12 mouse cellular contexts compared by ENCODE assay signal in genomic region chr4:62686769-62687168, GRCm38 (mm10).
DNase-seq lines count a peak whose midpoint lies in the region; ATAC-seq and TF ChIP-seq lines count a peak whose summit lies in the region.
"Had no signal": no experiment of that assay in that cellular context is flagged by ENCODE, and none has a peak within 500 bp of the region (broad histone marks: within the 10 kb centered on the region; RNA-seq: fewer than 3 reads in every experiment).

No protein-coding gene starts in this region.

- H3K27me3 ChIP-seq in midbrain, embryonic 10.5 days (ENCODE audit: low read depth, poor library complexity, severe bottlenecking), result no peaks in the 10 kb centered on the region
- H3K27me3 ChIP-seq in midbrain, embryonic 14.5 days (ENCODE audit: control insufficient read depth, insufficient read depth, low read length), result no peaks in the 10 kb centered on the region
- H3K27me3 ChIP-seq in CH12.LX (replicated peaks), result no peaks in the 10 kb centered on the region
- no peaks in the 10 kb centered on the region for H3K27me3 ChIP-seq in embryonic facial prominence, embryonic 15.5 days
- H3K27me3 ChIP-seq: neural tube, embryonic 13.5 days had no signal

- no peak for DNase-seq in midbrain, embryonic 10.5 days (ENCODE audit: low spot score)
- DNase-seq in midbrain, embryonic 14.5 days, result no peak
- DNase-seq in CH12.LX (ENCODE audit: extremely low read depth), result peak; percentile 65
- DNase-seq in right cerebral cortex, adult 2 months (ENCODE audit: low spot score in 2 of 2), result no peak
- no peak for DNase-seq in neural tube, embryonic 10.5 days (ENCODE audit: extremely low spot score, low spot score)
- DNase-seq: adrenal gland, adult 2 months had no signal

- H3K9ac ChIP-seq in midbrain, embryonic 14.5 days (replicated peaks; ENCODE audit: low read length), result no peak overlapping the region
- H3K9ac ChIP-seq in CH12.LX (ENCODE audit: insufficient read depth, low read depth), result no peak overlapping the region
- no peak overlapping the region for H3K9ac ChIP-seq in embryonic facial prominence, embryonic 15.5 days

- TF ChIP-seq EP300 in CH12.LX (IDR thresholded peaks at IDR 0.05; ENCODE audit: low read length), result no peak

- no peak overlapping the region for H3K4me2 ChIP-seq in midbrain, embryonic 14.5 days (ENCODE audit: low read length)
- no peak overlapping the region for H3K4me2 ChIP-seq in CH12.LX (ENCODE audit: insufficient read depth, low read depth, poor library complexity, severe bottlenecking)
- no peak overlapping the region for H3K4me2 ChIP-seq in embryonic facial prominence, embryonic 15.5 days (replicated peaks)
- H3K4me2 ChIP-seq: neural tube, embryonic 13.5 days had no signal

- H3K79me2 ChIP-seq in CH12.LX (replicated peaks; ENCODE audit: control insufficient read depth, extremely low read depth, insufficient read depth, poor library complexity, severe bottlenecking), result no peaks in the 10 kb centered on the region

- peak overlapping the region; percentile 39; the same call in 1 of the 2 replicates for H3K27ac ChIP-seq in midbrain, embryonic 10.5 days (replicated peaks)
- H3K27ac ChIP-seq in midbrain, embryonic 14.5 days (replicated peaks; ENCODE audit: low read depth, low read length), result no peak overlapping the region
- no peak overlapping the region for H3K27ac ChIP-seq in CH12.LX (ENCODE audit: insufficient read depth, low read depth)
- H3K27ac ChIP-seq in embryonic facial prominence, embryonic 15.5 days (replicated peaks), result 0 out of 2 replicates have a peak overlapping the region, but pooled peaks have one; percentile 28
- H3K27ac ChIP-seq: macrophage; neural tube, embryonic 13.5 days had no signal

- H3K36me3 ChIP-seq in midbrain, embryonic 10.5 days, result peaks cover 28% of the 10 kb centered on the region
- peaks cover 24% of the 10 kb centered on the region for H3K36me3 ChIP-seq in midbrain, embryonic 14.5 days (ENCODE audit: control insufficient read depth, insufficient read depth, low read length)
- peaks cover 0 to 33% of the 10 kb centered on the region in 2 experiments for H3K36me3 ChIP-seq in CH12.LX (replicated peaks in 1 of 2; ENCODE audit: control insufficient read depth in 1 of 2, insufficient read depth in 1 of 2, low read length in 1 of 2)
- peaks cover 10% of the 10 kb centered on the region for H3K36me3 ChIP-seq in embryonic facial prominence, embryonic 15.5 days

- no peak overlapping the region for H3K4me3 ChIP-seq in midbrain, embryonic 10.5 days
- H3K4me3 ChIP-seq in midbrain, embryonic 14.5 days (replicated peaks; ENCODE audit: low read depth, low read length), result no peak overlapping the region
- no peak overlapping the region for H3K4me3 ChIP-seq in CH12.LX (replicated peaks in 1 of 3; ENCODE audit: low read depth in 2 of 3, low read length in 2 of 3, poor library complexity in 1 of 3)
- no peak overlapping the region for H3K4me3 ChIP-seq in embryonic facial prominence, embryonic 15.5 days (replicated peaks)
- H3K4me3 ChIP-seq: heart, embryonic 10.5 days; neural tube, embryonic 13.5 days had no signal

- TF ChIP-seq RAD21 in CH12.LX (IDR thresholded peaks at IDR 0.05; ENCODE audit: low read depth, low read length), result no peak

- H3K4me1 ChIP-seq in midbrain, embryonic 10.5 days, result peaks cover 31% of the 10 kb centered on the region
- H3K4me1 ChIP-seq in midbrain, embryonic 14.5 days (ENCODE audit: control insufficient read depth, insufficient read depth, low read length), result 0 out of 2 replicates have a peak, but pooled peaks cover 3% of the 10 kb centered on the region
- H3K4me1 ChIP-seq in CH12.LX (ENCODE audit: control insufficient read depth in 1 of 2, insufficient read depth in 2 of 2), result peaks cover 32 to 68% of the 10 kb centered on the region in 2 experiments
- H3K4me1 ChIP-seq in embryonic facial prominence, embryonic 15.5 days, result peaks cover 37% of the 10 kb centered on the region

- in situ Hi-C loops in CH12.LX (cut with MboI; ENCODE audit: low pct_ligation_motif_present, low pct_unique_long_range_greater_than_20kb, low sequenced_read_pairs), result loop anchor here (5.0 kb wide), 1 partner anchor 124 kb away; no protein-coding TSS in a partner anchor

- TF ChIP-seq CTCF in CH12.LX (conservative IDR thresholded peaks at IDR 0.05 in 1 of 2, IDR thresholded peaks at IDR 0.05 in 1 of 2; ENCODE audit: low read depth in 2 of 2, low read length in 2 of 2), result no peak

- ATAC-seq in midbrain, embryonic 14.5 days (ENCODE audit: low FRiP score, low TSS enrichment), result no peak
- peak; percentile 56 for ATAC-seq in embryonic facial prominence, embryonic 15.5 days (ENCODE audit: insufficient number of reproducible peaks, low FRiP score, low TSS enrichment, low read depth)
- peak; percentile 63 for ATAC-seq in megakaryocyte progenitor cell, adult 5-6 weeks (replicated peaks; ENCODE audit: poor library complexity)
- ATAC-seq: hindbrain, embryonic 16.5 days had no signal

- no peak for TF ChIP-seq POLR2A in CH12.LX (IDR thresholded peaks at IDR 0.05; ENCODE audit: low read depth, low read length)

- 48% methylated on average over 1 of the region's 1 CpGs for WGBS in midbrain, embryonic 10.5 days
- WGBS in midbrain, embryonic 14.5 days, result 35% methylated on average over 1 of the region's 1 CpGs
- 21% methylated on average over 1 of the region's 1 CpGs for WGBS in embryonic facial prominence, embryonic 15.5 days

- no peaks in the 10 kb centered on the region for H3K9me3 ChIP-seq in midbrain, embryonic 10.5 days (replicated peaks)
- no peaks in the 10 kb centered on the region for H3K9me3 ChIP-seq in midbrain, embryonic 14.5 days (ENCODE audit: control insufficient read depth, low read length)
- H3K9me3 ChIP-seq in CH12.LX (replicated peaks; ENCODE audit: low read length), result no peaks in the 10 kb centered on the region
- H3K9me3 ChIP-seq in embryonic facial prominence, embryonic 15.5 days (replicated peaks), result no peaks in the 10 kb centered on the region
- H3K9me3 ChIP-seq: heart, embryonic 10.5 days; neural tube, embryonic 13.5 days had no signal

- dilution Hi-C loops in CH12.LX (cut with MboI; ENCODE audit: extremely low pct_ligation_motif_present, extremely low pct_unique_long_range_greater_than_20kb, low sequenced_read_pairs), result no loop called here

TF ChIP-seq in CH12.LX, 34 proteins besides CTCF, POLR2A, EP300 and RAD21:
- peak; percentile 40; the same call in 1 of the 2 replicates for TF ChIP-seq BHLHE40 (IDR thresholded peaks at IDR 0.05; ENCODE audit: low read depth, low read length)
- no peak for TF ChIP-seq NRF1 (IDR thresholded peaks at IDR 0.05; ENCODE audit: low read depth, low read length)
- 0 out of 2 replicates have a peak, but pooled peaks have one; percentile 11 for TF ChIP-seq ETS1 (conservative IDR thresholded peaks at IDR 0.05; ENCODE audit: low read depth, low read length)
- no peak for TF ChIP-seq CHD1 (IDR thresholded peaks at IDR 0.05; ENCODE audit: low read depth, low read length)
- TF ChIP-seq SIN3A (IDR thresholded peaks at IDR 0.05; ENCODE audit: low read length), result no peak
- TF ChIP-seq UBTF (IDR thresholded peaks at IDR 0.05; ENCODE audit: low read depth, low read length), result no peak
- no peak for TF ChIP-seq ELF1 (IDR thresholded peaks at IDR 0.05; ENCODE audit: low read depth, low read length)
- TF ChIP-seq USF1 (IDR thresholded peaks at IDR 0.05; ENCODE audit: low read depth, low read length), result no peak
- no peak for TF ChIP-seq USF2 (conservative IDR thresholded peaks at IDR 0.05; ENCODE audit: low read depth, low read length)
- no peak for TF ChIP-seq ZC3H11A (IDR thresholded peaks at IDR 0.05; ENCODE audit: low read depth, low read length)
- no peak for TF ChIP-seq MEF2A (IDR thresholded peaks at IDR 0.05; ENCODE audit: borderline replicate concordance, low read depth, low read length)
- TF ChIP-seq TBP (conservative IDR thresholded peaks at IDR 0.05; ENCODE audit: low read depth, low read length), result no peak
- TF ChIP-seq TCF12 (IDR thresholded peaks at IDR 0.05; ENCODE audit: low read depth, low read length), result peak; percentile 4; the same call in 1 of the 2 replicates
- no peak for TF ChIP-seq MXI1 (IDR thresholded peaks at IDR 0.05; ENCODE audit: low read depth, low read length)
- TF ChIP-seq ZKSCAN1 (IDR thresholded peaks at IDR 0.05; ENCODE audit: borderline replicate concordance, low read depth, low read length), result no peak
- no peak for TF ChIP-seq JUN (IDR thresholded peaks at IDR 0.05; ENCODE audit: insufficient read depth, low read depth, low read length)

Comparison
In these comparisons a context has a peak if more than half of its experiments do, and no peak if none do; other contexts are left out.
1. H3K27ac ChIP-seq: peak in midbrain, embryonic 10.5 days (single experiment) and embryonic facial prominence, embryonic 15.5 days (single experiment); none in midbrain, embryonic 14.5 days (single experiment) and CH12.LX (single experiment).